Mouse (Mus musculus) forebrain, embryonic 14.5 days (tissue): ENCODE results near the gene Cpb2. TPM values are rescaled to one million over a fixed set of nuclear protein-coding genes. Genes with fewer than 3 reads are reported as not detected.
A peak's percentile ranks its signal among the peaks of the same experiment; 100 is the strongest.

Experiments used
- ATAC-seq: fragments of 200-750 bp; cut with Nextera tagmentation; 2 replicates; pipeline ENCODE4 v1.8.0; 2017; ENCODE audit warnings: mild to moderate bottlenecking, moderate library complexity
- DNase-seq: peaks from one replicate; pipeline ENCODE4 v3.0.0-alpha.2; 2015; ENCODE audit warnings: low spot score
- H3K27ac ChIP-seq: fragments of 300-500 bp; sonication (generic); 2 replicates; pipeline ENCODE4 v1.5.1; 2014; ENCODE audit warnings: low read depth, mild to moderate bottlenecking, control low read depth, low read length, moderate library complexity
- H3K27me3 ChIP-seq: fragments of 300-500 bp; sonication (generic); replicated peaks from 2 replicates; pipeline ENCODE4 v1.6.1; 2014; ENCODE audit warnings: low read length, control low read depth, mixed read lengths; ENCODE audit not compliant: control insufficient read depth, insufficient read depth
- H3K36me3 ChIP-seq: fragments of 300-500 bp; sonication (generic); 2 replicates; pipeline ENCODE4 v1.6.1; 2014; ENCODE audit warnings: low read length, control low read depth; ENCODE audit not compliant: control insufficient read depth, insufficient read depth
- H3K4me1 ChIP-seq: fragments of 300-500 bp; sonication (generic); 2 replicates; pipeline ENCODE4 v1.6.1; 2014; ENCODE audit warnings: antibody characterized with exemption, low read length, control low read depth; ENCODE audit not compliant: control insufficient read depth, insufficient read depth
- H3K4me2 ChIP-seq: fragments of 300-500 bp; sonication (generic); 2 replicates; pipeline ENCODE4 v1.6.1; 2014; ENCODE audit warnings: mild to moderate bottlenecking, control low read depth, low read length
- H3K4me3 ChIP-seq: fragments of 300-500 bp; sonication (generic); 2 replicates; pipeline ENCODE4 v1.5.1; 2014; ENCODE audit warnings: low read depth, low read length, control low read depth
- H3K9ac ChIP-seq: fragments of 300-500 bp; sonication (generic); 2 replicates; pipeline ENCODE4 v1.6.1; 2014; ENCODE audit warnings: mild to moderate bottlenecking, low read length, control low read depth, moderate library complexity
- H3K9me3 ChIP-seq: fragments of 300-500 bp; sonication (generic); replicated peaks from 2 replicates; pipeline ENCODE4 v1.6.1; 2016; ENCODE audit warnings: low read length, control low read depth, mixed read lengths; ENCODE audit not compliant: control insufficient read depth
- WGBS: fragments of 180-500 bp; shearing (Covaris S2); extraction: QIAGEN DNeasy Blood & Tissue Kit; methylation state at CpG from one replicate; pipeline ENCODE4 v1.1.7; 2014; 5-methylcytosine and 5-hydroxymethylcytosine counted together
- polyA plus RNA-seq: library from polyadenylated mRNA; unstranded; fragments of >200 nt; fragmentation: Nextera tagmentation; extraction: Ambion mirVana; gene quantifications from 2 replicates; pipeline ENCODE4 v1.2.1, GENCODE M21; 2014

Cpb2 gene
- polyA plus RNA-seq, 1 experiment from 2014 or later = not detected

- Histone ChIP-seq H3K27me3 (no peaks in the 10 kb centered on the region), H3K9me3 (no peaks in the 10 kb centered on the region), H3K36me3 (no peaks in the 10 kb centered on the region), H3K4me3 (no peak overlapping the region), H3K9ac (no peak overlapping the region), H3K4me1 (peaks cover 3% of the 10 kb centered on the region; the same call in 1 of the 2 replicates), H3K4me2 (no peak overlapping the region), H3K27ac (peak overlapping the region; percentile 58)
- WGBS = 87% methylated on average over 11 of the region's 11 CpGs
- no peak for ATAC-seq
- no peak for DNase-seq
Observed at GRCm38 (mm10) chr14:75213752-75214151, 28.3 kb upstream of the Cpb2 start.

- no peaks in the 10 kb centered on the region for H3K9me3 ChIP-seq
- no peaks in the 10 kb centered on the region for H3K27me3 ChIP-seq
- ATAC-seq (peak; percentile 57), DNase-seq (no peak)
- H3K9ac ChIP-seq = no peak overlapping the region
- peaks cover 9% of the 10 kb centered on the region; the same call in 1 of the 2 replicates for H3K4me1 ChIP-seq
- H3K36me3 ChIP-seq = no peaks in the 10 kb centered on the region
- H3K27ac ChIP-seq = peak overlapping the region; percentile 64
- 82% methylated on average over 2 of the region's 2 CpGs for WGBS
- no peak overlapping the region for H3K4me2 ChIP-seq
- H3K4me3 ChIP-seq = no peak overlapping the region
Observed at GRCm38 (mm10) chr14:75218843-75219242, 23.2 kb upstream of the Cpb2 start.

- 30% methylated on average over 5 of the region's 5 CpGs for WGBS
- Histone ChIP-seq H3K9me3 (no peaks in the 10 kb centered on the region), H3K4me2 (no peak overlapping the region), H3K27ac (peak overlapping the region; percentile 81), H3K4me1 (peaks cover 9% of the 10 kb centered on the region; the same call in 1 of the 2 replicates), H3K4me3 (no peak overlapping the region), H3K36me3 (no peaks in the 10 kb centered on the region), H3K9ac (no peak overlapping the region), H3K27me3 (no peaks in the 10 kb centered on the region)
- peak; percentile 92 for ATAC-seq
- peak; percentile 90 for DNase-seq
Observed at GRCm38 (mm10) chr14:75219250-75219913, 22.7 kb upstream of the Cpb2 start.

- Histone ChIP-seq H3K9me3 (no peaks in the 10 kb centered on the region), H3K36me3 (no peaks in the 10 kb centered on the region), H3K4me2 (no peak overlapping the region), H3K4me1 (peaks cover 19% of the 10 kb centered on the region), H3K4me3 (no peak overlapping the region), H3K27me3 (no peaks in the 10 kb centered on the region), H3K9ac (no peak overlapping the region), H3K27ac (no peak overlapping the region)
- WGBS = 86% methylated on average over 6 of the region's 6 CpGs
- ATAC-seq (no peak), DNase-seq (no peak)
Observed at GRCm38 (mm10) chr14:75222386-75222785, 19.7 kb upstream of the Cpb2 start.

GRCm38 (mm10) chr14:75227453-75228084 lies 14.5 kb upstream of the Cpb2 start:
- no peak overlapping the region for H3K27ac ChIP-seq
- no peak overlapping the region for H3K4me3 ChIP-seq
- 79% methylated on average over 6 of the region's 6 CpGs for WGBS
- no peaks in the 10 kb centered on the region for H3K36me3 ChIP-seq
- no peaks in the 10 kb centered on the region for H3K9me3 ChIP-seq
- DNase-seq (no peak), ATAC-seq (no peak)
- no peak overlapping the region for H3K9ac ChIP-seq
- no peaks in the 10 kb centered on the region for H3K27me3 ChIP-seq
- no peak overlapping the region for H3K4me2 ChIP-seq
- H3K4me1 ChIP-seq = peaks cover 10% of the 10 kb centered on the region

- H3K4me2 ChIP-seq = no peak overlapping the region
- ATAC-seq (peak; percentile 46; the same call in 1 of the 2 replicates), DNase-seq (peak; percentile 60)
- H3K27me3 ChIP-seq = no peaks in the 10 kb centered on the region
- H3K36me3 ChIP-seq = no peaks in the 10 kb centered on the region
- H3K27ac ChIP-seq = no peak overlapping the region
- 61% methylated on average over 2 of the region's 2 CpGs for WGBS
- no peaks in the 10 kb centered on the region for H3K9me3 ChIP-seq
- no peak overlapping the region for H3K9ac ChIP-seq
- H3K4me1 ChIP-seq = peaks cover 13% of the 10 kb centered on the region
- H3K4me3 ChIP-seq = no peak overlapping the region
Observed at GRCm38 (mm10) chr14:75229834-75230233, 12.3 kb upstream of the Cpb2 start.

- Histone ChIP-seq H3K27me3 (no peaks in the 10 kb centered on the region), H3K4me1 (peaks cover 23% of the 10 kb centered on the region), H3K9ac (no peak overlapping the region), H3K27ac (no peak overlapping the region), H3K4me3 (no peak overlapping the region), H3K36me3 (no peaks in the 10 kb centered on the region), H3K4me2 (no peak overlapping the region), H3K9me3 (no peaks in the 10 kb centered on the region)
- DNase-seq (no peak), ATAC-seq (no peak)
- whole genome bisulfite sequencing = 92% methylated on average over 5 of the region's 5 CpGs
Observed at GRCm38 (mm10) chr14:75233070-75233469, 9.0 kb upstream of the Cpb2 start.

GRCm38 (mm10) chr14:75235552-75235951 lies 6.5 kb upstream of the Cpb2 start:
- Histone ChIP-seq H3K4me1 (peaks cover 25% of the 10 kb centered on the region), H3K9me3 (no peaks in the 10 kb centered on the region), H3K36me3 (no peaks in the 10 kb centered on the region), H3K4me2 (peak overlapping the region; percentile 41), H3K4me3 (no peak overlapping the region), H3K27ac (peak overlapping the region; percentile 90), H3K9ac (no peak overlapping the region), H3K27me3 (no peaks in the 10 kb centered on the region)
- peak; percentile 52 for ATAC-seq
- WGBS = 16% methylated on average over 8 of the region's 8 CpGs
- DNase-seq = no peak

- no peak overlapping the region for H3K4me3 ChIP-seq
- no peaks in the 10 kb centered on the region for H3K27me3 ChIP-seq
- ATAC-seq (peak; percentile 96), DNase-seq (peak; percentile 97)
- peaks cover 25% of the 10 kb centered on the region for H3K4me1 ChIP-seq
- peak overlapping the region; percentile 91 for H3K27ac ChIP-seq
- peak overlapping the region; percentile 41 for H3K4me2 ChIP-seq
- H3K9me3 ChIP-seq = no peaks in the 10 kb centered on the region
- under 1% methylated on average over 9 of the region's 9 CpGs for WGBS
- no peaks in the 10 kb centered on the region for H3K36me3 ChIP-seq
- no peak overlapping the region for H3K9ac ChIP-seq
Observed at GRCm38 (mm10) chr14:75235955-75236635, 6.0 kb upstream of the Cpb2 start.
